Mouse (Mus musculus) liver, postnatal 0 days (tissue): ENCODE measurements around the gene Mroh8.

ENCODE experiments used
- CTCF ChIP-seq: sonication (generic); IDR thresholded peaks from 2 replicates; pipeline ENCODE4 v1.5.1; 2016; ENCODE audit warnings: antibody characterized with exemption, low read depth
- EP300 ChIP-seq: IDR thresholded peaks from 2 replicates; pipeline ENCODE4 v1.6.1; 2016; ENCODE audit warnings: antibody characterized with exemption, low read depth, mild to moderate bottlenecking

DNA sequence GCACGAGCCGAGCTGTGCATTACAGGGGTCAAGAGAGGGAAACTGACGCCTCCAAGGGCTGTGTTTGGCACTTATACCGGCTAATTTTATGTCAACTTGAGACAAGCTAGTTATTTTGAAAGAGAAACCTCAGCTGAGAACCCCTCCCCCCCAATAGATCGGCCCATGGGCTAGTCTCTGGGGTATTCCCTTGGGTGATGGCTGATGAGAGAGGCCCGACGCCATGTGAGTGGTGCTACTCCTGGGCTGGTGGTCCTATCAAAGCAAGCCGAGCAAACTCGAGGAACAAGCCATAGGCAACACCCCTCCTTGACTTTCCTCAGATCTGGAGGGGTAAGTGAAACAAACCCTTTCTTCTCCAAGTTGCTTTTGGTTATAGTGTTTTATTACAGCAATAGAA, 16.8 kb downstream of the Mroh8 start:
- no peak for TF ChIP-seq CTCF
- TF ChIP-seq EP300 = no peak
